ENCODE assay signal across 20 mouse cellular contexts in the genomic region with DNA sequence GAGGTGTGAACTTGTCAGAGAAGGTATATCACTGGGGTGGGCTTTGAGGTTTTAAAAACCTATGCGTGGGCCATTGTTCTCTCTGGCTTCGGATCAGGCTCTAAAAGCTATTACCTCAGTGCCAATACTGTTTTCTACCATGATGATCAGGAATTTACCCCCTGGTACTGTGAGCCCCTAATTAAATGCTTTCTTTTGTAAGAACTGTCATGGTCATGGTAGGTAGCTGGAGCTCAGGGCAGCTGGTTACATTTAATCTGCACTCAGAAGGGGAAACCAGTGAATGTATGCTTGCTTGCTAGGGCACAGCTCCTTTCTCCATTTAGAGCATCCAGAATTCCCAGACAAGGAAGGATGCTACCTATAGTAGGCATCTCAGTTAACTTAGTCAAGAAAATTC.
DNase-seq lines count a peak whose midpoint lies in the region; ATAC-seq and TF ChIP-seq lines count a peak whose summit lies in the region.
"Had no signal": no experiment of that assay in that cellular context is flagged by ENCODE, and none has a peak within 500 bp of the region (broad histone marks: within the 10 kb centered on the region; RNA-seq: fewer than 3 reads in every experiment).

No protein-coding gene starts in this region.

- TF ChIP-seq POLR2A in brain, embryonic 14.5 days (IDR thresholded peaks at IDR 0.05; ENCODE audit: borderline replicate concordance, extremely low read depth, insufficient read depth, insufficient read length, poor library complexity, severe bottlenecking), result no peak

- H3K36me3 ChIP-seq in forebrain, embryonic 11.5 days (ENCODE audit: control insufficient read depth, insufficient read depth, low read length), result no peaks in the 10 kb centered on the region
- H3K36me3 ChIP-seq in forebrain, embryonic 13.5 days (ENCODE audit: poor library complexity, severe bottlenecking), result no peaks in the 10 kb centered on the region
- H3K36me3 ChIP-seq in midbrain, embryonic 11.5 days (ENCODE audit: control insufficient read depth, insufficient read depth, low read length), result no peaks in the 10 kb centered on the region
- H3K36me3 ChIP-seq in midbrain, embryonic 15.5 days (replicated peaks), result no peaks in the 10 kb centered on the region
- H3K36me3 ChIP-seq: embryonic facial prominence, embryonic 13.5 days; forebrain, embryonic 15.5 days had no signal

- no peaks in the 10 kb centered on the region for H3K27me3 ChIP-seq in forebrain, embryonic 11.5 days (ENCODE audit: control insufficient read depth, insufficient read depth, low read length)
- H3K27me3 ChIP-seq in forebrain, embryonic 13.5 days, result no peaks in the 10 kb centered on the region
- H3K27me3 ChIP-seq in midbrain, embryonic 11.5 days (ENCODE audit: control insufficient read depth, insufficient read depth, low read length), result no peaks in the 10 kb centered on the region
- H3K27me3 ChIP-seq in midbrain, embryonic 15.5 days (replicated peaks), result no peaks in the 10 kb centered on the region
- H3K27me3 ChIP-seq: embryonic facial prominence, embryonic 13.5 days; forebrain, embryonic 15.5 days had no signal

- H3K27ac ChIP-seq in forebrain, embryonic 11.5 days (ENCODE audit: low read depth, low read length), result no peak overlapping the region
- no peak overlapping the region for H3K27ac ChIP-seq in forebrain, embryonic 13.5 days
- no peak overlapping the region for H3K27ac ChIP-seq in midbrain, embryonic 11.5 days (ENCODE audit: low read depth, low read length)
- H3K27ac ChIP-seq in midbrain, embryonic 15.5 days, result no peak overlapping the region
- H3K27ac ChIP-seq: embryonic facial prominence, embryonic 13.5 days; forebrain, embryonic 15.5 days had no signal

- no peaks in the 10 kb centered on the region; the same call in 1 of the 2 replicates for H3K4me1 ChIP-seq in forebrain, embryonic 11.5 days (replicated peaks; ENCODE audit: control insufficient read depth, insufficient read depth, low read length)
- 0 out of 2 replicates have a peak, but pooled peaks cover 10% of the 10 kb centered on the region for H3K4me1 ChIP-seq in forebrain, embryonic 13.5 days
- no peaks in the 10 kb centered on the region for H3K4me1 ChIP-seq in midbrain, embryonic 11.5 days (ENCODE audit: control insufficient read depth, insufficient read depth, low read length)
- H3K4me1 ChIP-seq in midbrain, embryonic 15.5 days, result no peaks in the 10 kb centered on the region
- H3K4me1 ChIP-seq: embryonic facial prominence, embryonic 13.5 days had no signal

- H3K9ac ChIP-seq in forebrain, embryonic 11.5 days (ENCODE audit: low read length), result no peak overlapping the region
- H3K9ac ChIP-seq in forebrain, embryonic 13.5 days, result no peak overlapping the region
- H3K9ac ChIP-seq in midbrain, embryonic 11.5 days (ENCODE audit: low read length), result no peak overlapping the region
- H3K9ac ChIP-seq in midbrain, embryonic 15.5 days, result no peak overlapping the region
- H3K9ac ChIP-seq: embryonic facial prominence, embryonic 13.5 days; forebrain, embryonic 15.5 days; forebrain, postnatal 0 days had no signal

- TF ChIP-seq CTCF in brain, embryonic 14.5 days (IDR thresholded peaks at IDR 0.05; ENCODE audit: borderline replicate concordance, extremely low read depth, insufficient read depth, insufficient read length), result no peak

- no peak overlapping the region for H3K4me3 ChIP-seq in forebrain, embryonic 11.5 days (ENCODE audit: low read depth, low read length)
- H3K4me3 ChIP-seq in forebrain, embryonic 13.5 days, result no peak overlapping the region
- no peak overlapping the region for H3K4me3 ChIP-seq in midbrain, embryonic 11.5 days (ENCODE audit: low read depth, low read length)
- no peak overlapping the region for H3K4me3 ChIP-seq in midbrain, embryonic 15.5 days
- H3K4me3 ChIP-seq: embryonic facial prominence, embryonic 13.5 days; forebrain, embryonic 15.5 days had no signal

- ATAC-seq in forebrain, embryonic 11.5 days (replicated peaks; ENCODE audit: low FRiP score), result 0 out of 2 replicates have a peak, but pooled peaks have one; percentile 21
- no peak; the same call in 1 of the 2 replicates for ATAC-seq in forebrain, embryonic 13.5 days
- ATAC-seq in midbrain, embryonic 11.5 days (ENCODE audit: low FRiP score), result no peak
- no peak for ATAC-seq in midbrain, embryonic 15.5 days (replicated peaks)
- ATAC-seq: activated CD4-positive, CD25-positive, alpha-beta regulatory T cell, adult 4 months; forebrain, embryonic 15.5 days; forebrain, postnatal 0 days; Patski had no signal

- no peak overlapping the region for H3K4me2 ChIP-seq in forebrain, embryonic 11.5 days (ENCODE audit: low read depth, low read length, severe bottlenecking)
- H3K4me2 ChIP-seq in forebrain, embryonic 13.5 days, result no peak overlapping the region
- no peak overlapping the region for H3K4me2 ChIP-seq in midbrain, embryonic 11.5 days
- H3K4me2 ChIP-seq in midbrain, embryonic 15.5 days, result no peak overlapping the region
- H3K4me2 ChIP-seq: embryonic facial prominence, embryonic 13.5 days; forebrain, embryonic 15.5 days had no signal

- DNase-seq in forebrain, embryonic 11.5 days (ENCODE audit: low spot score), result no peak
- DNase-seq in midbrain, embryonic 11.5 days (ENCODE audit: low spot score, missing footprints), result peak; percentile 82
- peak; percentile 54 for DNase-seq in brain, embryonic 14.5 days (ENCODE audit: low read depth)
- no peak for DNase-seq in embryo, embryonic 10 days (ENCODE audit: low spot score)
- DNase-seq: adrenal gland, adult 8-10 months; adrenal gland, postnatal 14 days; adrenal gland, postnatal 36 days; cerebellum, adult 11 months; cerebellum, adult 18-20 months; cerebellum, adult 8-10 months; cerebellum, adult 9-11 months; cerebellum, postnatal 14 days; cerebellum, postnatal 36 days; forebrain, postnatal 0 days had no signal

- H3K9me3 ChIP-seq in forebrain, embryonic 11.5 days (ENCODE audit: control insufficient read depth, low read length), result no peaks in the 10 kb centered on the region
- H3K9me3 ChIP-seq in forebrain, embryonic 13.5 days (replicated peaks), result no peaks in the 10 kb centered on the region
- no peaks in the 10 kb centered on the region for H3K9me3 ChIP-seq in midbrain, embryonic 11.5 days (ENCODE audit: control insufficient read depth, low read length)
- no peaks in the 10 kb centered on the region for H3K9me3 ChIP-seq in midbrain, embryonic 15.5 days
- H3K9me3 ChIP-seq: embryonic facial prominence, embryonic 13.5 days; forebrain, embryonic 15.5 days had no signal

- 27% methylated on average over 2 of the region's 2 CpGs for WGBS in forebrain, embryonic 11.5 days
- WGBS in forebrain, embryonic 13.5 days, result 10% methylated on average over 2 of the region's 2 CpGs
- 46% methylated on average over 2 of the region's 2 CpGs for WGBS in midbrain, embryonic 11.5 days
- 37% methylated on average over 2 of the region's 2 CpGs for WGBS in midbrain, embryonic 15.5 days

Comparison
In these comparisons a context has a peak if more than half of its experiments do, and no peak if none do; other contexts are left out.
1. DNase-seq: peak in midbrain, embryonic 11.5 days (single experiment) and brain, embryonic 14.5 days (single experiment); none in forebrain, embryonic 11.5 days (single experiment) and embryo, embryonic 10 days (single experiment).